Mouse (Mus musculus) inflammation-experienced regulatory T-cells, adult 16 weeks (primary cell): ENCODE measurements around the gene Gm10283. TPM values are rescaled to one million over a fixed set of nuclear protein-coding genes. Genes with fewer than 3 reads are reported as not detected.

Experiments
- polyA plus RNA-seq: library from polyadenylated mRNA; unstranded; fragments of 100-300 nt; shearing (Covaris generic); gene quantifications from one replicate; pipeline ENCODE4 v1.2.1, GENCODE M21; 2017

Gm10283 gene
- not detected for polyA plus RNA-seq

DNA sequence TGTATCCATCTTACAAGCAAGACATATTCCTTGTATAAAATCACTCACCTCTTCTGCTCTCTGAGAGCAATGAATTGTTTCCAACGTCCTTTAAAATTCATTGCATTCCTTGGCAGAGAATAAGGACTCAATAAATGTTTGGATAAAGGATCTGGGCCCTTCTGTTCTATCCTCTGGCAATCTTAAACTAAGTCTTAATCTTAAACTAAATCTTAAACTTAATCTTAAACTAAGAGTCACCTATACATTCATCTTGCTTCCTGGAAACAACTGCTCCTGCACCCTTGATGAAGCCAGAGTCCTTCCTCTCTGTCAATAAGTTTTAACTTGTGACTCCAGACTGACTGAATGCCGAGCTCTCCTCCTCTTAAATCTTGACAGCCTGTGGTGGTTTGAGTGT, at the start of gene Gm10283:
Gene Gm10283, minus strand, starts transcription at position 101 of the 400 bp plus-strand sequence.

DNA sequence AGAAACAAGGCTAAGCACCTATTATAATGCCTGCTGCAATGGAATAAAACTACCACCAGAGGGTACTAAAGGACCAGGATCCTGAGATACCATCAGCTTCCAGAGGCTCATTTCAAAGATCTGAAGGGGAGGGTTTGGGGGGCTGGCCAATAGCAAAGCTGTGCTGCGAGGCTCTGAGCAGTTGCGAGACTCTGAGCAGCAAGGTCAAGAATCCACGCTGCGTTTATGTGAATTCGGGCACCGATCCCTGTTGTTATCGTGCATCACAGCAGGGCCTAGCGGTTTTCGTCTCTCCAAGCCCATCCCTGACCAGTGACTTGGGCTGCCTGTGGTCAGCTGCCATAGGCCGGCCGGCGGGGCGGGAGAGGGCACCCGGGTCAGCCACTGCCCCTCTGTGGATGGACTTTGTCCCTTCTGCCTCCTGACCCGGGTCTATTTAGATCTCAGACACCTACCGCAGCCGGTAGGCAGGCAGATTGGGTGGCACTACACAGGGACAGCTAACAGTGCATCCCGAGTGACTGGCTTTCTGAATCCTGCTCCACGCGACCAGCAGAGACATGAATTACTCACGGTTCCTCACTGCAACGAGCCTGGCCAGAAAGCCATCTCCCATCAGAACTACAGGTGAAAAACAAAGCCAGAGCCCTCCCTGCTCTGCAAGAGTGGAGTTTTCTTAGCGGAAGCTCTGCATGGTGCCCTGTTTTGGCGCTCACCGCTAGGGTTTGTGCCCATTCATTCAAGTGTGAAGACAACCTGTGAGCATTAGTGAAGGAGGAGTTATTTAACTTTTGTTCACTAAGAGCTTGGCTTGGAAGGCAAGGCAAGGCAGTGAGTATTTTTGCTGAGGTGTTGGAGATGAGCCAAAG, 2.9 kb upstream of the Gm10283 start, which contains the start of gene Aadat:
Gene Aadat, plus strand, starts transcription at position 280 of the 869 bp plus-strand sequence.

Other genes with a start within 250 kb of the Gm10283 start
- not detected for gene Aadat, start 2.7 kb upstream of the Gm10283 start, polyA plus RNA-seq
- 0.06 TPM for gene Mfap3l, start 129.6 kb upstream of the Gm10283 start, polyA plus RNA-seq